Mouse (Mus musculus) heart, postnatal 25 days (tissue): ENCODE results near the gene Cilp2. TPM values are rescaled to one million over a fixed set of nuclear protein-coding genes. Genes with fewer than 3 reads are reported as not detected.

Experiments
- DNase-seq: peaks from one replicate; pipeline ENCODE4 v3.0.0; 2022; ENCODE audit warnings: low spot score
- intact Hi-C: fragments of 180-260 bp; cut with DNase I; formaldehyde crosslinking; loops from one replicate; pipeline ENCODE4 v1.15.1; 2025
- total RNA-seq, 2 experiments: library from RNA; stranded (reverse); gene quantifications; 2 replicates each; pipeline ENCODE4 v1.2.3; 2021

The Cilp2 gene
- total RNA-seq, 2 experiments from 2014 or later = 2.8 to 2.9 TPM

DNA sequence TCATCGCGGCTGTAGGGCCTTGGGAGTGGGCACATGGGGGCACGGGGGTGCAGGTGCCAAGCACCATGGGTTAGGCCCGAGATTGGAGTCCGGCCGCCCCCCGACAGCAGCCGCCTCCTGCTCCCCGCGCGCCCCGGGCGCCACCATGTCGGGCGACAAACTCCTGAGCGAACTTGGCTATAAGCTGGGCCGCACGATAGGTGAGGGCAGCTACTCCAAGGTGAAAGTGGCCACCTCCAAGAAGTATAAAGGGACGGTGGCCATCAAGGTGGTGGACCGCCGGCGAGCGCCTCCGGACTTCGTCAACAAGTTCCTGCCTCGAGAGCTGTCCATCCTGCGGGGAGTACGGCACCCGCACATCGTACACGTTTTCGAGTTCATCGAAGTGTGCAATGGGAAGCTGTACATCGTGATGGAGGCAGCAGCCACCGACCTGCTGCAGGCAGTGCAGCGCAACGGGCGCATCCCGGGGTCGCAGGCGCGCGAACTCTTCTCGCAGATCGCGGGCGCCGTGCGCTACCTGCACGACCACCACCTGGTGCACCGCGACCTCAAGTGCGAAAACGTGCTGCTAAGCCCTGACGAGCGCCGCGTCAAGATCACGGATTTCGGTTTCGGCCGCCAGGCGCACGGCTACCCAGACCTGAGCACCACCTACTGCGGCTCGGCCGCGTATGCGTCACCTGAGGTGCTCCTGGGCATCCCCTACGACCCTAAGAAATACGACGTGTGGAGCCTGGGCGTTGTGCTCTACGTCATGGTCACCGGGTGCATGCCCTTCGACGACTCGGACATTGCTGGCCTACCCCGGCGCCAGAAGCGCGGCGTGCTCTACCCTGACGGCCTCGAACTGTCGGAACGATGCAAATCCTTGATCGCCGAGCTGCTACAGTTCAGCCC, 14.9 kb upstream of the Cilp2 start, which contains the start of the genes Tssk6, Ndufa13 and Yjefn3:
Gene Tssk6, plus strand, starts transcription at position 22 of the 900 bp plus-strand sequence.
Gene Ndufa13, minus strand, starts transcription at position 396 of the 900 bp plus-strand sequence.
Gene Yjefn3, minus strand, starts transcription at position 550 of the 900 bp plus-strand sequence.
- intact Hi-C loops = loop anchor here (5.0 kb wide), 1 partner anchor 230 kb away; the partner anchor contains the start of gene Nr2c2ap
- DNase-seq = no peak

DNA sequence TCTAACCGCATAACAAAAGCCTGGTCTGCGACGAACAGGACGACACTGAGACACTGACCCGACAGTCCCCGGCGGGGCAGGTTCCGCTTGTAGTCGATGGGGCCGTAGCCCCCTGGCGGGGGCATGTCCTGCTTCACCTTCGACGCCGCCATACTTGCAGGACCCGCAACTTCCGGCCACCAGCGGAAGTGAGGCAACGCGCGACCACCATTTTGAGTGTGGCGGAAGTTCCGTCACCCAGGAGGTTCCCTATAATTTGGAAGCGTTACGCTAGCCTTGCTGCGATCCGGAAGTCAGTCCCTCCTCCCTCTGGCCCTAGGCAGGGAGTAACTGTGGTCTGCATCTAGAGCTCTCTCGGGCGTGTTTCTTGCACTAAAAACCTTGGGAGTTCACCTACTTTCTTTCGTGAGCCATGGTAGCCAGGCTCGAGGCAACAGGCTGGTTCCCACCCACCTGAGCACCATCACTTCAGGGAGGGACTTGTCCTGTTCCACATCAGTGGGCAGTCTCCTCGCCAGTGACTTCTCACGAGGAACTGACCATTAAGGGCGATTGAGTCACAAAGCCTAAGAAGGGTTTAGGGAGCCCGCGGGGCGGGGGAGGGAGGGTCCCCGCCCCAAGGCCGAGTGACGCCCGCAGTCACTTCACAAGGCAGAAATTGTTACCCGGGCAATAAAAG, 14.1 kb upstream of the Cilp2 start:
- intact Hi-C loops = loop anchor here (5.0 kb wide), 1 partner anchor 231 kb away; the partner anchor contains the start of gene Nr2c2ap

DNA sequence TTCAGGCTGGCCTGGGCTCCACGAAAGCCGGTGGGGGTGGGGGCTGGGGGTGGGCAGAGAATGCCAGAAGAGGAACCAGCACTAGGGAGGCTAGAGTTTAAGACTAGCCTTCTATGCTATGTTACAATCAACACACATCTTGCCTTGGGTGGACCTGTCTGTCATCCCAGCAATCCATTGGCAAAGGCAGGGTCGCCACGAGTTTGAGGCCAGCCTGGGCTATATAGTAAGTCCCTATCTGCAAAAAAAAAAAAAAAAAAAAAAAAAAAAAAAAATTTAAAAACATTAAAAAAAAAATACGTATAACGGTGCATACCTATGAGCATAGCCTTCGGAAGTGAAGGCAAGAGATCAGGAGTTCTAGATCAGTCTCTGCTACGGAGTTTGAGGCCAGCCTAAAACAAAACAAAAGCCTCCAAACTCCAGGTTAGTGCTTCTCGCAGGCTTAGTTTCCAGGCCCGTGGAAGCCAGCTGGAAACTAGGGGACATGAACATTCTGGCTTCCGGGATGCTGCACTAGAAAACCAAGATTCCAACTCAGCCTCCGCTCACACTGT, 13.5 kb upstream of the Cilp2 start:
- intact Hi-C loops = loop anchor here (5.0 kb wide), 1 partner anchor 231 kb away; the partner anchor contains the start of gene Nr2c2ap
- DNase-seq = no peak

More for the DNA sequence above, 14.1 kb upstream of the Cilp2 start:
- DNase-seq = peak; percentile 94

DNA sequence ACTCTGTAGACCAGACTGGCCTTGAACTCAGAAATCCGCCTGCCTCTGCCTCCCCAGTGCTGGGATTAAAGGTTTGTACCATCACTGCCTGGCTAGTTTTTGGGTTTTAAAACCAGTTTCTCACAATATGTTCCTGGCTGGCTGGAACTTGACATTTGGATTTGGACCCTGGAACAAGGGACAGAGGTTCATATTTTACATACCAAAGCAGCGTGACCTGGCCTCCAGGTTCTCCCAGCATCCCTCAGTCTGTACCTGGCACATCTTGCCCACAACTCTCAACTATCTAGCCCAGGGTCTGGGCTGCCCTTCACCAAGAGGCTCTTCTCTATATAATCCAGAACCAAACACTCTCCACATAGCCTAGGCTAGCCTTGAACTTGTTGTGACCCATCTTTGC, 12.4 kb upstream of the Cilp2 start:
- DNase-seq = no peak
- intact Hi-C loops = loop anchor here (5.0 kb wide), 1 partner anchor 232 kb away; the partner anchor contains the start of gene Nr2c2ap

GRCm38 (mm10) chr8:69897857-69898256, 10.4 kb upstream of the Cilp2 start:
- no peak for DNase-seq
- intact Hi-C loops = no loop called here

DNA sequence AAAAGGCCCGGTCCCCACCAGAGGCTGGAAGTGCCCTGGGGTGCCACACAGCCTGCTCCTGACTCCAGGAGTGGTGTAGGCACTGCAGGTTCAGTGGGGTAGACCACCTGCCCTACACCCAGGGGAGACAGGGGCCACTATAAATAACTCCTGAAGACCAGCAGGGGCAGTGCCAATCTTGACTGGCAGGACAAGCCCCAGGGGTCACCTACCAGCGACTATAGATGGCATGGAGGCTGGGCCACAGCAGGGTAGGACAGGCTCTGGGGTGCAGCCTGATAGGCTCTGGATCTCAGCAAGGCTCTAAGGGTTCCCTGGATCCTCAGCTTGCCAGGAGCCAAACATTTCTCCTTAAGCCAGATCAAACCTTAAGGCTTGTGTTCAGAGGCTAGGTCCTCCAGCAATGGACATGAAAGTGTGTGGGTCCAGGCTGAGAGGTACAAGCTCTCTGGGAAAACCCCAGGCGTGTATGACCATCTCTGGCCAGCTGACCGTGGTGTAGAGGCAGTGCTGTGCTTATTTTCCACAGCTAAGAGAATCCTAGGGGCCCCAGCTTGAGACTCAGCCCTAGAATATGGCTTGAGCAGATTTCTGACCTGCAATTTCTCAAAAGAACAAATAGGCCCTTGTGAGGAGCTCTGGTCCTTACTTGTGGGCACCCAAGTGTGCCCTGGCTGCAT, 8.4 kb upstream of the Cilp2 start:
- DNase-seq = no peak
- intact Hi-C loops = no loop called here

- DNase-seq = no peak
- intact Hi-C loops = no loop called here
These were observed 7.4 kb upstream of the Cilp2 start for GRCm38 (mm10) chr8:69894836-69895332.

DNA sequence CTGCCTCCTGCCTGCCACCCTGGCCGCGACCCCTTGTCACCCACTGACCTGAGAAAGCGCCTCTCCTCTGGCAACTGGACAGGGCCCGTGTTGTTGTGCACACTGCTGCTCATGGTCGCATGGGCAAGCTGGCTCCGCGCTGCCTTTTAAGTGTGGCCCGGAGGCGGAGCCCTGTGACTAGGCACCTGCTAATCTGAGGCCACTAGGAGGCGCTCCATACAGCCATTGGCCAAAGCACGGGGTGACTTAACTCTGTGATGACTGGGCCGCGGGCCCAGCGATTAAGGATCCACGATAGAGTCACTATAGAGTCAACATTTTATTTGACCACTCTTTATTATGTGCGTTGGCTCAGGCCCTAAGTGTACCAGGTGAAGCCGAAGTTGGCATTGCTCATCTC, 6.4 kb upstream of the Cilp2 start:
- intact Hi-C loops = no loop called here
- no peak for DNase-seq

- intact Hi-C loops = no loop called here
- DNase-seq = no peak
These were observed 3.3 kb upstream of the Cilp2 start for GRCm38 (mm10) chr8:69890813-69891241.

GRCm38 (mm10) chr8:69888902-69889301, 1.4 kb upstream of the Cilp2 start:
- no peak for DNase-seq
- intact Hi-C loops = no loop called here

GRCm38 (mm10) chr8:69888244-69888866, 868 bp upstream of the Cilp2 start:
- intact Hi-C loops = no loop called here
- no peak for DNase-seq

GRCm38 (mm10) chr8:69884141-69884540, 3.3 kb downstream of the Cilp2 start:
- intact Hi-C loops = no loop called here
- DNase-seq = no peak

- intact Hi-C loops = no loop called here
- no peak for DNase-seq
These were observed 4.5 kb downstream of the Cilp2 start for GRCm38 (mm10) chr8:69882833-69883600.

GRCm38 (mm10) chr8:69882021-69882756, 5.3 kb downstream of the Cilp2 start:
- intact Hi-C loops = no loop called here
- DNase-seq = peak; percentile 45

DNA sequence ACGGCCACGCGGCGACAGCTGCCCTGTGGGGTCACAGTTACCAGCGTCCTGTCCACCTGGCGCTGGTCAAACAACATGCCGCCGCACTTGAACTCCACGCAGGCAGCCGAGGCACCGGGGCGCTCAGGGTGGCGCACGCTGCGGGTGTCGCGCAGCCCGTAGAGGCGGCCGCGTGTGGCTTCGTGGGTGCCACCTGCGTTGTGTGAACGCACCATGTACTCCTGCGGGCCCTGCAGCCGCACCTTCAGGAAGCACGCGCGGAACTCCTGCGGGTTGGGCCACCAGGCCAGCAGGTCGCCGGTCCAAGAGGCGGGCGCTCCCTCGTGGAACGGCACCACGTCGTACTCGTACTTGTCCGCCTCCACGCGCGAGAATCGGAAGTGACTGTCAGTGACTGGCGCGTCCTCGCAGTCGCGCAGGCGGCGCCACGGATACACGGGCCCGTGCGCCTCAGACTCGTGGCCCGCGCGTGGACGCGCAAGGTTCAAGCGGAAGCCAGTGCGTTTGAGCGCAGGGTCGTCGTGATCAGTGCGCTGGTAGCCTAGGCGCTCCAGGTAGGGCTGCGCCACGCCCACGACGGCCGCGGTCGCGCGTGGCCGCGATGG, 6.1 kb downstream of the Cilp2 start:
- DNase-seq = no peak
- intact Hi-C loops = no loop called here

DNA sequence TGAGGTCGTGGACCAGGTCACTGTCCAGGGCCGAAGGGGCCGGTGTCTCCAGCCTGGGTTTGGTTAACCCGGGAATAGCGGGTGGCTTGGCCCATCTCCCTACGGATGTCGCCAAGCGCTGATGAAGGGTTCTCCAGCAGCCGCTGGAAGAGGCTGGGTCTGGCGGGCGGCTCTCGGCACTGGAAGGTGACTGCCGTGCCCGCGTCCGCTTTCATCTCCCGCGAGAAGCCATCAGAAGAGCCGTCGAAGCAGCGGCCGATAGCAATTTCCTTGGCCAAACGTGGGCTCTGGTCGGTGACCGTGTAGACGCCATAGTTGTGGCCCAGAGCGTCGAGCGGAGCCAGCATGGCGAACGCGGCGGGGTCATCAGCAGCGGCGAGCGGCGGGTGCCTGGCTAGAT, 6.6 kb downstream of the Cilp2 start:
- DNase-seq = no peak
- intact Hi-C loops = no loop called here

DNA sequence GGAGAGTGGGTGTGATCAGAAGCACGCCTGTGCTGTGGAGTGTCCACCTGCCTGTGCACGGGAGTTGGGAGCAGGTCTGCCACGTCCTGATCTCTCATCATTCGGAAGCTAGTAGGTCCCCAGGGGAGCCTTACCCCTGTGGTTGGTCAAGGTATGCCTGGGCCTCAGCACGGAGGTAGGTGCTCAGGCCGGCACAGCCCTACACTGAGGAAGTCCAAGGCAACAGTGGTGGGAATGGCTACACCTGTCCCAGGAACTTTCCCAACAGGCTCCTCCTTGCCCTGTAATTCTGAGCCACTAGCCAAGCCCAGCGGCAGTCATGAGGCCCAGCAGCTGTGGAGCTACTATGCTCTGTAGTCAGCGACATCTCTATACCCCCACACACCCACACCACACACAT, 7.8 kb downstream of the Cilp2 start:
- no peak for DNase-seq
- intact Hi-C loops = loop anchor here (10.0 kb wide), 1 partner anchor 255 kb away; the partner anchor contains the start of gene Zfp868
